Mouse (Mus musculus) thymus, postnatal 14 days (tissue): ENCODE data around the gene Gm15319.
"Not testable (repeated sequence)": the region's sequence is repeated elsewhere in the genome, so short reads cannot be mapped to it uniquely, and the experiment has no call there.

Source experiments
- DNase-seq: peaks from one replicate; pipeline ENCODE4 v3.0.0; 2021

Gm15319 gene

GRCm38 (mm10) chr8:20363110-20363509 is at the start of gene Gm15319:
Gene Gm15319, minus strand, starts transcription at chr8:20363210.
- DNase-seq: not testable (repeated sequence)

- DNase-seq: not testable (repeated sequence)
These were observed 47.3 kb upstream of the Gm15319 start for GRCm38 (mm10) chr8:20410355-20410754.

GRCm38 (mm10) chr8:20408441-20409030 is 45.5 kb upstream of the Gm15319 start:
- DNase-seq: peak; percentile 34

GRCm38 (mm10) chr8:20389363-20389739 is 26.3 kb upstream of the Gm15319 start:
- peak; percentile 19 for DNase-seq

- DNase-seq: peak; percentile 41
These were observed 25.8 kb upstream of the Gm15319 start for GRCm38 (mm10) chr8:20388706-20389362.

- peak; percentile 37 for DNase-seq
These were observed 24.2 kb upstream of the Gm15319 start for GRCm38 (mm10) chr8:20387121-20387794.

GRCm38 (mm10) chr8:20384990-20385389 is 22.0 kb upstream of the Gm15319 start:
- not testable (repeated sequence) for DNase-seq

GRCm38 (mm10) chr8:20384131-20384530 is 21.1 kb upstream of the Gm15319 start:
- DNase-seq: peak; percentile 6

- DNase-seq: not testable (repeated sequence)
These were observed 19.1 kb upstream of the Gm15319 start for GRCm38 (mm10) chr8:20382146-20382545.

- DNase-seq: peak; percentile 1
These were observed 18.6 kb upstream of the Gm15319 start for GRCm38 (mm10) chr8:20381637-20382036.

- not testable (repeated sequence) for DNase-seq
These were observed 18.2 kb upstream of the Gm15319 start for GRCm38 (mm10) chr8:20381239-20381620.

GRCm38 (mm10) chr8:20380590-20381238 is 17.7 kb upstream of the Gm15319 start:
- peak; percentile 15 for DNase-seq

GRCm38 (mm10) chr8:20379650-20380436 is 16.8 kb upstream of the Gm15319 start:
- peak; percentile 5 for DNase-seq

- DNase-seq: peak; percentile 31
These were observed 16.0 kb upstream of the Gm15319 start for GRCm38 (mm10) chr8:20378786-20379649.

- DNase-seq: peak; percentile 31
These were observed 15.3 kb upstream of the Gm15319 start for GRCm38 (mm10) chr8:20378353-20378752.

- peak; percentile 2 for DNase-seq
These were observed 12.7 kb upstream of the Gm15319 start for GRCm38 (mm10) chr8:20375698-20376097.

- DNase-seq: not testable (repeated sequence)
These were observed 6.6 kb downstream of the Gm15319 start for GRCm38 (mm10) chr8:20356386-20356785.

GRCm38 (mm10) chr8:20353579-20353978 is 9.4 kb downstream of the Gm15319 start:
- DNase-seq: not testable (repeated sequence)

- not testable (repeated sequence) for DNase-seq
These were observed 60.3 kb downstream of the Gm15319 start for GRCm38 (mm10) chr8:20302759-20303158.

- DNase-seq: peak; percentile 6
These were observed 63.0 kb downstream of the Gm15319 start for GRCm38 (mm10) chr8:20300042-20300441.

- peak; percentile 42 for DNase-seq
These were observed 65.0 kb downstream of the Gm15319 start for GRCm38 (mm10) chr8:20297939-20298505.
